Mouse (Mus musculus): ENCODE measurements around the gene Kcnh4.

- TF ChIP-seq POLR2A (IDR thresholded peaks at IDR 0.05; ENCODE audit: insufficient read length, low read depth) (no peak), MAX (IDR thresholded peaks at IDR 0.05; ENCODE audit: low read depth) (no peak), TCF3 (IDR thresholded peaks at IDR 0.05; ENCODE audit: insufficient read length, low read depth) (no peak), MYOD1 (IDR thresholded peaks at IDR 0.05; ENCODE audit: control insufficient read depth in 1 of 3, insufficient read length in 2 of 3, low read depth in 2 of 3) (no peak), POLR2AphosphoS2 (IDR thresholded peaks at IDR 0.05; ENCODE audit: insufficient read length, low read depth) (no peak), MYOG (IDR thresholded peaks at IDR 0.05; ENCODE audit: control insufficient read depth in 1 of 3, insufficient read depth in 1 of 3, insufficient read length in 2 of 3, low read depth in 2 of 3) (no peak)
Observed at GRCm38 (mm10) chr11:100720345-100720744, 39.4 kb downstream of the Kcnh4 start.

Data from myocyte (in vitro differentiated cells).